Mouse (Mus musculus) CH12.LX (cell line): ENCODE results near the gene Mcts2. TPM values are rescaled to one million over a fixed set of nuclear protein-coding genes. Genes with fewer than 3 reads are reported as not detected.

Experiments used
- DNase-seq: peaks from one replicate; pipeline ENCODE4 v3.0.0-alpha.2; 2013; ENCODE audit errors: extremely low read depth
- H3K27ac ChIP-seq: 2 replicates; pipeline ENCODE4 v1.5.1; 2012; ENCODE audit warnings: low read depth, mild to moderate bottlenecking, control low read depth, moderate library complexity; ENCODE audit not compliant: insufficient read depth
- H3K27me3 ChIP-seq: replicated peaks from 2 replicates; pipeline ENCODE3; 2012; ENCODE audit warnings: inconsistent platforms
- H3K36me3 ChIP-seq, 2 experiments: replicated peaks in 1 of 2; 2 replicates each; pipeline versions ENCODE3 to v1.6.1; 2012; ENCODE audit warnings: inconsistent platforms in 1 of 2, low read length in 1 of 2, mild to moderate bottlenecking in 1 of 2, mixed read lengths in 1 of 2, moderate library complexity in 1 of 2; ENCODE audit not compliant: control insufficient read depth in 1 of 2, insufficient read depth in 1 of 2
- H3K4me1 ChIP-seq, 2 experiments: 2 replicates each; pipeline ENCODE4 v1.6.1; 2012; ENCODE audit warnings: inconsistent platforms in 1 of 2, moderate library complexity in 1 of 2; ENCODE audit not compliant: insufficient read depth in 2 of 2, control insufficient read depth in 1 of 2
- H3K4me2 ChIP-seq: 2 replicates; pipeline ENCODE4 v1.6.1; 2012; ENCODE audit warnings: low read depth, mild to moderate bottlenecking, control low read depth; ENCODE audit not compliant: poor library complexity, insufficient read depth, severe bottlenecking
- H3K4me3 ChIP-seq, 3 experiments: fragments of 150-350 bp in 1 of 3; sonication (generic) in 1 of 3; replicated peaks in 1 of 3; 2 replicates each; pipeline versions ENCODE3 to v1.5.1; 2011 to 2012; ENCODE audit warnings: low read depth in 2 of 3, low read length in 2 of 3, mild to moderate bottlenecking in 2 of 3, moderate library complexity in 2 of 3, control low read depth in 1 of 3, improper control_type of control experiment in 1 of 3, inconsistent platforms in 1 of 3, mixed read lengths in 1 of 3; ENCODE audit not compliant: poor library complexity in 1 of 3
- H3K79me2 ChIP-seq: replicated peaks from 2 replicates; pipeline ENCODE4 v1.6.1; 2012; ENCODE audit warnings: mild to moderate bottlenecking, moderate library complexity; ENCODE audit not compliant: control insufficient read depth, poor library complexity, insufficient read depth, severe bottlenecking; ENCODE audit errors: extremely low read depth
- H3K9ac ChIP-seq: 2 replicates; pipeline ENCODE4 v1.6.1; 2012; ENCODE audit warnings: low read depth, mild to moderate bottlenecking, control low read depth, moderate library complexity; ENCODE audit not compliant: insufficient read depth
- H3K9me3 ChIP-seq: replicated peaks from 2 replicates; pipeline ENCODE3; 2012; ENCODE audit warnings: low read length, inconsistent platforms, mixed read lengths
- CHD1 ChIP-seq: IDR thresholded peaks from 2 replicates; pipeline ENCODE4 v1.6.1; 2012; ENCODE audit warnings: low read depth, low read length, improper control_type of control experiment, inconsistent platforms
- ETS1 ChIP-seq: conservative IDR thresholded peaks from 2 replicates; pipeline ENCODE4 v1.6.1; 2012; ENCODE audit warnings: low read depth, mild to moderate bottlenecking, inconsistent platforms, low read length, improper control_type of control experiment, moderate library complexity
- MAFK ChIP-seq: IDR thresholded peaks from 2 replicates; pipeline ENCODE4 v1.6.1; 2011; ENCODE audit warnings: low read length, improper control_type of control experiment; ENCODE audit not compliant: insufficient replicate concordance
- dilution Hi-C: fragments of 300-500 bp; cut with MboI; formaldehyde crosslinking; loops from 2 replicates; pipeline ENCODE4 v1.14.3; 2020; ENCODE audit warnings: low sequenced_read_pairs; ENCODE audit not compliant: extremely low pct_unique_long_range_greater_than_20kb, extremely low pct_ligation_motif_present
- in situ Hi-C: fragments of 300-500 bp; cut with MboI; formaldehyde crosslinking; loops from 3 replicates; pipeline ENCODE4 v1.14.3; 2019; ENCODE audit warnings: low sequenced_read_pairs, low pct_ligation_motif_present, low pct_unique_long_range_greater_than_20kb, mixed read lengths
- polyA plus RNA-seq: library from polyadenylated mRNA; unstranded; fragments of >175 nt; gene quantifications from 2 replicates; pipeline ENCODE4 v1.2.1, GENCODE M21; 2012; ENCODE audit warnings: low read depth; ENCODE audit not compliant: insufficient read length
- total RNA-seq, 2 experiments: library from RNA; depleted of rRNA; stranded (reverse); fragments of 300-350 nt in 1 of 2; fragments of >200 nt in 1 of 2; gene quantifications; 2 replicates each; pipeline ENCODE4 v1.2.3; 2012 to 2014

Gene Mcts2
- total and polyA plus RNA-seq, 3 experiments, result 1.5 to 3.3 (median 3.2) TPM

GRCm38 (mm10) chr2:152736748-152737147, 49.9 kb downstream of the Mcts2 start:
- no peaks in the 10 kb centered on the region for H3K36me3 ChIP-seq
- H3K4me1 ChIP-seq, result peaks cover 0 to 10% of the 10 kb centered on the region in 2 experiments; a peak in 2 of 4 replicates
- no peak for DNase-seq
- no peak overlapping the region for H3K4me3 ChIP-seq
- in situ Hi-C loops, result loop anchor here (5.0 kb wide), 1 partner anchor 34 kb away; no protein-coding TSS in a partner anchor
- H3K27ac ChIP-seq, result no peak overlapping the region
- no peak overlapping the region for H3K4me2 ChIP-seq
- no peaks in the 10 kb centered on the region for H3K79me2 ChIP-seq
- dilution Hi-C loops, result no loop called here
- peaks cover 68% of the 10 kb centered on the region for H3K27me3 ChIP-seq
- H3K9ac ChIP-seq, result no peak overlapping the region
- peaks cover 6% of the 10 kb centered on the region for H3K9me3 ChIP-seq
- TF ChIP-seq MAFK (no peak), CHD1 (no peak), ETS1 (no peak)

Other genes with a start within 250 kb of the Mcts2 start
- not detected in 2 replicates for gene Defb23, start 222.4 kb upstream of the Mcts2 start, total RNA-seq (2012; rRNA removed)
- not detected in 2 replicates for gene Defb23, start 222.4 kb upstream of the Mcts2 start, total RNA-seq (2014; rRNA removed)
- not detected in 2 replicates for gene Defb23, start 222.4 kb upstream of the Mcts2 start, polyA plus RNA-seq
- not detected in 2 replicates for gene Defb20, start 210.0 kb upstream of the Mcts2 start, total RNA-seq (2012; rRNA removed)
- not detected in 2 replicates for gene Defb20, start 210.0 kb upstream of the Mcts2 start, total RNA-seq (2014; rRNA removed)
- not detected in 2 replicates for gene Defb20, start 210.0 kb upstream of the Mcts2 start, polyA plus RNA-seq
- not detected in 2 replicates for gene Defb22, start 196.9 kb upstream of the Mcts2 start, total RNA-seq (2012; rRNA removed)
- gene Defb22, start 196.9 kb upstream of the Mcts2 start, total RNA-seq (2014; rRNA removed), result not detected in 2 replicates
- gene Defb22, start 196.9 kb upstream of the Mcts2 start, polyA plus RNA-seq, result not detected in 2 replicates
- not detected in 2 replicates for gene Defb26, start 175.3 kb upstream of the Mcts2 start, total RNA-seq (2012; rRNA removed)
- not detected in 2 replicates for gene Defb26, start 175.3 kb upstream of the Mcts2 start, total RNA-seq (2014; rRNA removed)
- gene Defb26, start 175.3 kb upstream of the Mcts2 start, polyA plus RNA-seq, result not detected in 2 replicates
- not detected in 2 replicates for gene Defb28, start 168.8 kb upstream of the Mcts2 start, total RNA-seq (2012; rRNA removed)
- gene Defb28, start 168.8 kb upstream of the Mcts2 start, total RNA-seq (2014; rRNA removed), result not detected in 2 replicates
- not detected in 2 replicates for gene Defb28, start 168.8 kb upstream of the Mcts2 start, polyA plus RNA-seq
- gene Defb29, start 146.9 kb upstream of the Mcts2 start, total RNA-seq (2012; rRNA removed), result not detected in 2 replicates
- not detected in 2 replicates for gene Defb29, start 146.9 kb upstream of the Mcts2 start, total RNA-seq (2014; rRNA removed)
- not detected in 2 replicates for gene Defb29, start 146.9 kb upstream of the Mcts2 start, polyA plus RNA-seq
- not detected in 2 replicates for gene Gm17416, start 117.7 kb upstream of the Mcts2 start, total RNA-seq (2012; rRNA removed)
- not detected in 2 replicates for gene Gm17416, start 117.7 kb upstream of the Mcts2 start, total RNA-seq (2014; rRNA removed)
- gene Gm17416, start 117.7 kb upstream of the Mcts2 start, polyA plus RNA-seq, result not detected in 2 replicates
- not detected in 2 replicates for gene Defb21, start 114.3 kb upstream of the Mcts2 start, total RNA-seq (2012; rRNA removed)
- not detected in 2 replicates for gene Defb21, start 114.3 kb upstream of the Mcts2 start, total RNA-seq (2014; rRNA removed)
- gene Defb21, start 114.3 kb upstream of the Mcts2 start, polyA plus RNA-seq, result not detected in 2 replicates
- not detected in 2 replicates for gene Defb19, start 106.7 kb upstream of the Mcts2 start, total RNA-seq (2012; rRNA removed)
- not detected in 2 replicates for gene Defb19, start 106.7 kb upstream of the Mcts2 start, total RNA-seq (2014; rRNA removed)
- not detected in 2 replicates for gene Defb19, start 106.7 kb upstream of the Mcts2 start, polyA plus RNA-seq
- not detected in 2 replicates for gene Defb45, start 87.6 kb upstream of the Mcts2 start, total RNA-seq (2012; rRNA removed)
- gene Defb45, start 87.6 kb upstream of the Mcts2 start, total RNA-seq (2014; rRNA removed), result not detected in 2 replicates
- not detected in 2 replicates for gene Defb45, start 87.6 kb upstream of the Mcts2 start, polyA plus RNA-seq
- not detected in 2 replicates for gene Defb36, start 82.7 kb upstream of the Mcts2 start, total RNA-seq (2012; rRNA removed)
- gene Defb36, start 82.7 kb upstream of the Mcts2 start, total RNA-seq (2014; rRNA removed), result not detected in 2 replicates
- not detected in 2 replicates for gene Defb36, start 82.7 kb upstream of the Mcts2 start, polyA plus RNA-seq
- 0.84 TPM in 1 of 2 replicates, not detected in the other for gene Defb25, start 64.0 kb upstream of the Mcts2 start, total RNA-seq (2012; rRNA removed)
- not detected in 2 replicates for gene Defb25, start 64.0 kb upstream of the Mcts2 start, total RNA-seq (2014; rRNA removed)
- gene Defb25, start 64.0 kb upstream of the Mcts2 start, polyA plus RNA-seq, result 0.94 and 1.8 TPM in 2 replicates
- 0.13 and 0.55 TPM in 2 replicates for gene Rem1, start 60.1 kb upstream of the Mcts2 start, total RNA-seq (2012; rRNA removed)
- 0.74 and 0.82 TPM in 2 replicates for gene Rem1, start 60.1 kb upstream of the Mcts2 start, total RNA-seq (2014; rRNA removed)
- gene Rem1, start 60.1 kb upstream of the Mcts2 start, polyA plus RNA-seq, result 0.70 and 0.80 TPM in 2 replicates
- 137 and 145 TPM in 2 replicates for gene H13, start 17.6 kb upstream of the Mcts2 start, total RNA-seq (2012; rRNA removed)
- 105 and 116 TPM in 2 replicates for gene H13, start 17.6 kb upstream of the Mcts2 start, total RNA-seq (2014; rRNA removed)
- gene H13, start 17.6 kb upstream of the Mcts2 start, polyA plus RNA-seq, result 161 and 175 TPM in 2 replicates
- gene Id1, start 49.2 kb downstream of the Mcts2 start, total RNA-seq (2012; rRNA removed), result 0.38 and 0.93 TPM in 2 replicates
- not detected in 2 replicates for gene Id1, start 49.2 kb downstream of the Mcts2 start, total RNA-seq (2014; rRNA removed)
- gene Id1, start 49.2 kb downstream of the Mcts2 start, polyA plus RNA-seq, result not detected in 2 replicates
- gene Cox4i2, start 67.1 kb downstream of the Mcts2 start, total RNA-seq (2012; rRNA removed), result not detected in 2 replicates
- gene Cox4i2, start 67.1 kb downstream of the Mcts2 start, total RNA-seq (2014; rRNA removed), result not detected in 2 replicates
- gene Cox4i2, start 67.1 kb downstream of the Mcts2 start, polyA plus RNA-seq, result not detected in 2 replicates
- 47.7 and 80.3 TPM in 2 replicates for gene Bcl2l1, start 144.7 kb downstream of the Mcts2 start, total RNA-seq (2012; rRNA removed)
- gene Bcl2l1, start 144.7 kb downstream of the Mcts2 start, total RNA-seq (2014; rRNA removed), result 13.7 and 21.3 TPM in 2 replicates
- 33.2 and 34.5 TPM in 2 replicates for gene Bcl2l1, start 144.7 kb downstream of the Mcts2 start, polyA plus RNA-seq
- gene Tpx2, start 160.9 kb downstream of the Mcts2 start, total RNA-seq (2012; rRNA removed), result 66.1 and 70.9 TPM in 2 replicates
- gene Tpx2, start 160.9 kb downstream of the Mcts2 start, total RNA-seq (2014; rRNA removed), result 98.0 and 105 TPM in 2 replicates
- 123 and 127 TPM in 2 replicates for gene Tpx2, start 160.9 kb downstream of the Mcts2 start, polyA plus RNA-seq
- 0.47 and 0.97 TPM in 2 replicates for gene Mylk2, start 224.3 kb downstream of the Mcts2 start, total RNA-seq (2012; rRNA removed)
- gene Mylk2, start 224.3 kb downstream of the Mcts2 start, total RNA-seq (2014; rRNA removed), result 1.3 TPM in 2 replicates
- gene Mylk2, start 224.3 kb downstream of the Mcts2 start, polyA plus RNA-seq, result 2.4 TPM in 2 replicates
- gene Foxs1, start 246.2 kb downstream of the Mcts2 start, total RNA-seq (2012; rRNA removed), result 6.1 and 7.1 TPM in 2 replicates
- gene Foxs1, start 246.2 kb downstream of the Mcts2 start, total RNA-seq (2014; rRNA removed), result 7.8 and 9.1 TPM in 2 replicates
- 7.6 and 9.5 TPM in 2 replicates for gene Foxs1, start 246.2 kb downstream of the Mcts2 start, polyA plus RNA-seq